Mouse (Mus musculus) MEL (cell line): ENCODE data around the gene A730071L15Rik. TPM values are rescaled to one million over a fixed set of nuclear protein-coding genes. Genes with fewer than 3 reads are reported as not detected.
A peak's percentile ranks its signal among the peaks of the same experiment; 100 is the strongest.

ENCODE experiments used
- DNase-seq: peaks from one replicate; pipeline ENCODE4 v3.0.0; 2011; ENCODE audit warnings: low read depth, low spot score
- H3K27ac ChIP-seq: 2 replicates; pipeline ENCODE4 v1.5.1; 2012; ENCODE audit warnings: low read depth, mild to moderate bottlenecking, control low read depth, low read length, moderate library complexity; ENCODE audit not compliant: control insufficient read depth
- H3K27me3 ChIP-seq, 2 experiments: fragments of 150-350 bp in 1 of 2; sonication (generic) in 1 of 2; 2 replicates each; pipeline ENCODE4 v1.6.1; 2012; ENCODE audit warnings: low read length in 2 of 2, mild to moderate bottlenecking in 2 of 2, improper control_type of control experiment in 1 of 2, moderate library complexity in 1 of 2; ENCODE audit not compliant: insufficient read depth in 2 of 2, control insufficient read depth in 1 of 2
- H3K36me3 ChIP-seq, 2 experiments: 2 replicates each; pipeline ENCODE4 v1.6.1; 2012 to 2014; ENCODE audit warnings: low read length in 2 of 2, improper control_type of control experiment in 1 of 2, inconsistent platforms in 1 of 2, mild to moderate bottlenecking in 1 of 2; ENCODE audit not compliant: insufficient read depth in 2 of 2, control insufficient read depth in 1 of 2
- H3K4me1 ChIP-seq, 2 experiments: fragments of 150-350 bp in 1 of 2; sonication (generic) in 1 of 2; 2 replicates each; pipeline ENCODE4 v1.6.1; 2012; ENCODE audit warnings: low read length in 2 of 2, improper control_type of control experiment in 1 of 2, mild to moderate bottlenecking in 1 of 2; ENCODE audit not compliant: insufficient read depth in 2 of 2, control insufficient read depth in 1 of 2
- H3K4me3 ChIP-seq, 2 experiments: fragments of 150-350 bp in 1 of 2; sonication (generic) in 1 of 2; 2 replicates each; pipeline ENCODE4 v1.5.1; 2012; ENCODE audit warnings: low read depth in 2 of 2, low read length in 2 of 2, mild to moderate bottlenecking in 2 of 2, moderate library complexity in 2 of 2, control low read depth in 1 of 2, improper control_type of control experiment in 1 of 2; ENCODE audit not compliant: control insufficient read depth in 1 of 2, insufficient read depth in 1 of 2
- H3K79me2 ChIP-seq: 2 replicates; pipeline ENCODE4 v1.6.1; 2012; ENCODE audit warnings: mild to moderate bottlenecking, low read length, moderate library complexity; ENCODE audit not compliant: control insufficient read depth, poor library complexity, insufficient read depth
- H3K9ac ChIP-seq: 2 replicates; pipeline ENCODE4 v1.6.1; 2012; ENCODE audit warnings: low read depth, mild to moderate bottlenecking, control low read depth, low read length, moderate library complexity; ENCODE audit not compliant: control insufficient read depth, poor library complexity, severe bottlenecking
- H3K9me3 ChIP-seq: fragments of 150-350 bp; sonication (generic); replicated peaks from 2 replicates; pipeline ENCODE4 v1.6.1; 2012; ENCODE audit warnings: mild to moderate bottlenecking, low read length, improper control_type of control experiment, moderate library complexity; ENCODE audit not compliant: insufficient read depth
- CHD1 ChIP-seq: IDR thresholded peaks from 2 replicates; pipeline ENCODE4 v1.6.1; 2012; ENCODE audit warnings: low read depth, mild to moderate bottlenecking, inconsistent platforms, low read length, improper control_type of control experiment
- CTCF ChIP-seq, 3 experiments: IDR thresholded peaks in 2 of 3; conservative IDR thresholded peaks in 1 of 3; 2 replicates each; pipeline ENCODE4 v1.5.1; 2011 to 2012; ENCODE audit warnings: low read length in 3 of 3, low read depth in 2 of 3, mild to moderate bottlenecking in 2 of 3, improper control_type of control experiment in 1 of 3, inconsistent platforms in 1 of 3, mixed read lengths in 1 of 3, moderate library complexity in 1 of 3; ENCODE audit not compliant: control insufficient read depth in 1 of 3, insufficient read depth in 1 of 3, poor library complexity in 1 of 3, severe bottlenecking in 1 of 3
- E2F4 ChIP-seq: IDR thresholded peaks from 2 replicates; pipeline ENCODE4 v1.6.1; 2011; ENCODE audit warnings: low read depth, low read length, improper control_type of control experiment, borderline replicate concordance
- ELF1 ChIP-seq: IDR thresholded peaks from 2 replicates; pipeline ENCODE4 v1.6.1; 2014; ENCODE audit warnings: low read depth, mild to moderate bottlenecking, inconsistent platforms, low read length, improper control_type of control experiment, moderate library complexity
- ETS1 ChIP-seq: IDR thresholded peaks from 2 replicates; pipeline ENCODE4 v1.6.1; 2012; ENCODE audit warnings: low read depth, mild to moderate bottlenecking, inconsistent platforms, low read length, improper control_type of control experiment, moderate library complexity
- GABPA ChIP-seq: IDR thresholded peaks from 2 replicates; pipeline ENCODE4 v1.6.1; 2012; ENCODE audit warnings: low read depth, mild to moderate bottlenecking, inconsistent platforms, low read length, improper control_type of control experiment, moderate library complexity
- GATA1 ChIP-seq: IDR thresholded peaks from 2 replicates; pipeline ENCODE4 v1.6.1; 2011; ENCODE audit warnings: low read depth, low read length, improper control_type of control experiment
- HCFC1 ChIP-seq: IDR thresholded peaks from 2 replicates; pipeline ENCODE4 v1.6.1; 2012; ENCODE audit warnings: low read depth, mild to moderate bottlenecking, inconsistent platforms, low read length, improper control_type of control experiment, moderate library complexity
- JUND ChIP-seq: IDR thresholded peaks from 2 replicates; pipeline ENCODE4 v1.6.1; 2011; ENCODE audit warnings: low read depth, mild to moderate bottlenecking, improper control_type of control experiment, low read length
- KAT2A ChIP-seq: conservative IDR thresholded peaks from 2 replicates; pipeline ENCODE4 v1.6.1; 2012; ENCODE audit warnings: low read depth, low read length, improper control_type of control experiment, inconsistent platforms
- MAX ChIP-seq: IDR thresholded peaks from 2 replicates; pipeline ENCODE4 v1.6.1; 2011; ENCODE audit warnings: low read length, improper control_type of control experiment
- MAZ ChIP-seq: IDR thresholded peaks from 2 replicates; pipeline ENCODE4 v1.6.1; 2012; ENCODE audit warnings: low read depth, mild to moderate bottlenecking, inconsistent platforms, low read length, improper control_type of control experiment
- MEF2A ChIP-seq: IDR thresholded peaks from 2 replicates; pipeline ENCODE4 v1.6.1; 2014; ENCODE audit warnings: low read depth, mild to moderate bottlenecking, inconsistent platforms, low read length, improper control_type of control experiment; ENCODE audit not compliant: poor library complexity, insufficient replicate concordance, severe bottlenecking; ENCODE audit errors: extremely low read depth
- MYB ChIP-seq: IDR thresholded peaks from 2 replicates; pipeline ENCODE4 v1.6.1; 2011; ENCODE audit warnings: mild to moderate bottlenecking, low read depth, low read length, improper control_type of control experiment
- MYC ChIP-seq: IDR thresholded peaks from 2 replicates; pipeline ENCODE4 v1.6.1; 2011; ENCODE audit warnings: low read depth, mild to moderate bottlenecking, low read length, improper control_type of control experiment, moderate library complexity
- NELFE ChIP-seq: IDR thresholded peaks from 2 replicates; pipeline ENCODE4 v1.6.1; 2011; ENCODE audit warnings: low read depth, low read length, improper control_type of control experiment
- NRF1 ChIP-seq: IDR thresholded peaks from 2 replicates; pipeline ENCODE4 v1.6.1; 2014; ENCODE audit warnings: low read depth, mild to moderate bottlenecking, inconsistent platforms, low read length, improper control_type of control experiment, moderate library complexity; ENCODE audit not compliant: poor library complexity, insufficient read depth, severe bottlenecking
- POLR2A ChIP-seq, 2 experiments: IDR thresholded peaks; 2 replicates each; pipeline ENCODE4 v1.6.1; 2011 to 2012; ENCODE audit warnings: low read length in 2 of 2, mild to moderate bottlenecking in 2 of 2, control low read depth in 1 of 2, improper control_type of control experiment in 1 of 2, low read depth in 1 of 2, moderate library complexity in 1 of 2; ENCODE audit not compliant: control insufficient read depth in 1 of 2, insufficient read depth in 1 of 2, poor library complexity in 1 of 2
- POLR2AphosphoS2 ChIP-seq: IDR thresholded peaks from 2 replicates; pipeline ENCODE4 v1.6.1; 2011; ENCODE audit warnings: low read length, improper control_type of control experiment
- SMC3 ChIP-seq: IDR thresholded peaks from 2 replicates; pipeline ENCODE4 v1.6.1; 2011; ENCODE audit warnings: low read depth, low read length, improper control_type of control experiment
- TAL1 ChIP-seq: IDR thresholded peaks from 2 replicates; pipeline ENCODE4 v1.6.1; 2012; ENCODE audit warnings: mild to moderate bottlenecking, inconsistent platforms, low read length, moderate library complexity, mixed read lengths
- TBP ChIP-seq: IDR thresholded peaks from 2 replicates; pipeline ENCODE4 v1.8.0; 2011; ENCODE audit warnings: low read depth, low read length, improper control_type of control experiment
- TCF12 ChIP-seq: IDR thresholded peaks from 2 replicates; pipeline ENCODE4 v1.6.1; 2014; ENCODE audit warnings: low read depth, mild to moderate bottlenecking, inconsistent platforms, low read length, improper control_type of control experiment, moderate library complexity
- USF1 ChIP-seq: IDR thresholded peaks from 2 replicates; pipeline ENCODE4 v1.6.1; 2014; ENCODE audit warnings: low read depth, mild to moderate bottlenecking, inconsistent platforms, low read length, improper control_type of control experiment, moderate library complexity
- USF2 ChIP-seq, 2 experiments: IDR thresholded peaks; 2 replicates each; pipeline ENCODE4 v1.6.1; 2011 to 2012; ENCODE audit warnings: improper control_type of control experiment in 2 of 2, low read length in 2 of 2, borderline replicate concordance in 1 of 2, inconsistent platforms in 1 of 2, low read depth in 1 of 2, mild to moderate bottlenecking in 1 of 2; ENCODE audit not compliant: insufficient read depth in 1 of 2
- ZC3H11A ChIP-seq: IDR thresholded peaks from 2 replicates; pipeline ENCODE4 v1.6.1; 2012; ENCODE audit warnings: low read depth, mild to moderate bottlenecking, inconsistent platforms, low read length, improper control_type of control experiment
- ZKSCAN1 ChIP-seq: IDR thresholded peaks from 2 replicates; pipeline ENCODE4 v1.6.1; 2012; ENCODE audit warnings: low read depth, mild to moderate bottlenecking, inconsistent platforms, low read length, improper control_type of control experiment, moderate library complexity
- ZMIZ1 ChIP-seq: IDR thresholded peaks from 2 replicates; pipeline ENCODE4 v1.6.1; 2012; ENCODE audit warnings: low read depth, mild to moderate bottlenecking, inconsistent platforms, low read length, improper control_type of control experiment, moderate library complexity
- ZNF384 ChIP-seq: IDR thresholded peaks from 2 replicates; pipeline ENCODE4 v1.6.1; 2012; ENCODE audit warnings: low read depth, mild to moderate bottlenecking, inconsistent platforms, low read length, improper control_type of control experiment
- polyA plus RNA-seq, 2 experiments: library from polyadenylated mRNA; stranded (reverse) in 1 of 2; unstranded in 1 of 2; fragments of >175 nt in 1 of 2; fragments of >200 nt in 1 of 2; gene quantifications; 2 replicates each; pipeline versions ENCODE4 v1.2.1 to v1.2.4; 2012; ENCODE audit warnings: low replicate concordance in 2 of 2, low read depth in 1 of 2; ENCODE audit not compliant: insufficient read length in 2 of 2, insufficient read depth in 1 of 2, missing spikeins in 1 of 2
- total RNA-seq: library from RNA; depleted of rRNA; stranded (reverse); fragments of 300-350 nt; gene quantifications from 2 replicates; pipeline ENCODE4 v1.2.3, GENCODE M21; 2012

Gene A730071L15Rik
- total and polyA plus RNA-seq, 3 experiments, result 0.13 to 0.46 TPM; not detected in 1

DNA sequence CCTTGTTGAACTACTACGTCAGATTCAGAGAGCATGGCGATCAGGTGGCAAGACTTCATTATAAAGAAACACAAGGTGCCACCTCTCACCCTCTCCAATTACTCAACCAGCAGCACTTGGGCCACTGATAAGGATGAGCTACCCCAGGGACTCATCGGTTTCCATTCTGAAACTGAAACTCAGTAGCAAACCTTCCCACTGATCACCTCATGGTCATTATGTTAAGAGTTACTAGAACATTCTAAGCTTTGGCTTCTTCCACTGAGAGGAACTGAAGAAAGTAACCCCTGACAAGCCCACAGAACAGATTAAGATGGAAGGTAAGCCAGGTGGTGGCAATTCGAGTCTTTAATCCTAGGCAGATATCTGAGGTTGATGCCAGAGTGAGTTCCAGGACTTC, 1.4 kb upstream of the A730071L15Rik start:
- H3K79me2 ChIP-seq, result peaks cover 55% of the 10 kb centered on the region
- H3K36me3 ChIP-seq, result peaks cover 0 to 22% of the 10 kb centered on the region in 2 experiments; a peak in 3 of 4 replicates
- TF ChIP-seq MAX (no peak), SMC3 (no peak), POLR2A (IDR thresholded peaks at IDR 0.05; ENCODE audit: control insufficient read depth in 1 of 2, insufficient read depth in 1 of 2, low read depth in 1 of 2, low read length in 2 of 2, poor library complexity in 1 of 2) (no peak; a peak in 1 of 4 replicates), CTCF (IDR thresholded peaks at IDR 0.05 in 2 of 3, conservative IDR thresholded peaks at IDR 0.05 in 1 of 3; ENCODE audit: control insufficient read depth in 1 of 3, insufficient read depth in 1 of 3, low read depth in 2 of 3, low read length in 3 of 3, poor library complexity in 1 of 3, severe bottlenecking in 1 of 3) (no peak), ZMIZ1 (no peak), GATA1 (0 out of 2 replicates have a peak, but pooled peaks have one; percentile 18), JUND (no peak), ETS1 (no peak)
- no peaks in the 10 kb centered on the region for H3K9me3 ChIP-seq
- no peaks in the 10 kb centered on the region for H3K27me3 ChIP-seq
- no peak overlapping the region for H3K27ac ChIP-seq
- peaks cover 9 to 29% of the 10 kb centered on the region in 2 experiments for H3K4me1 ChIP-seq
- peak overlapping the region; percentile 18 to 58; a peak in 3 of 4 replicates for H3K4me3 ChIP-seq
- peak overlapping the region; percentile 20; the same call in 1 of the 2 replicates for H3K9ac ChIP-seq
- no peak for DNase-seq

DNA sequence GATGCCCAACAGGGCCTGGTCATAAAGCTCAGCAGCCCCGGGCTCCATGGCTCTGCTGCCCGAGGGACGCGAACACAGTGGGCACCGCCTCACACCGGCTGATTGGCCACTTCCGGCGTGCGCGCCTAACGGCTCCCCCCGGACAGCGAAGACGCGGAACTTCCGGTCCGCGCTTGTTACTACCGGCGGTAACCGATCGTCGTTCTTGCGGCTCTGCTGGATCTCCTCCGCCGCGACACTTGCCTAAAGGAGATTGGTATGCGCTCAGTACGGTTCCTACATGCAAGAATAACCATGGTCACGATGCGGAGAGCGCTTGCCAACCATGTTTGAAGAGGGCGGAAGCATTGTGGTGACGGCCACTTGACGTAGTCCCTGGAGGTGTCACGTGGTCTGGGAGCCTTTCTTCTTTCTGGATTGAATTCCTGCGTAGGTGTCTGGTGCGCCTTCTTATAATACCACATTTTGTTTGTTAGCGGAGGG, 299 bp downstream of the A730071L15Rik start, which contains the start of gene Nudcd3:
Gene Nudcd3, minus strand, starts transcription at position 329 of the 483 bp plus-strand sequence.
- Histone ChIP-seq H3K36me3 (peaks cover 0 to 20% of the 10 kb centered on the region in 2 experiments; a peak in 2 of 4 replicates), H3K4me3 (peak within 1 kb of the TSS; percentile 58 to 92), H3K4me1 (peaks cover 9 to 23% of the 10 kb centered on the region in 2 experiments), H3K27ac (peak within 1 kb of the TSS; percentile 97), H3K79me2 (peaks cover 43% of the 10 kb centered on the region), H3K9ac (peak within 1 kb of the TSS; percentile 91), H3K27me3 (peaks cover 0 to 3% of the 10 kb centered on the region in 2 experiments; a peak in 3 of 4 replicates), H3K9me3 (no peaks in the 10 kb centered on the region)
- DNase-seq, result peak; percentile 97
- TF ChIP-seq GATA1 (peak; percentile 15; the same call in 1 of the 2 replicates), ZNF384 (no peak), USF1 (peak; percentile 99), NELFE (peak; percentile 79), NRF1 (0 out of 2 replicates have a peak, but pooled peaks have one; percentile 33), TAL1 (no peak), E2F4 (no peak), KAT2A (peak; percentile 76; the same call in 1 of the 2 replicates), MAZ (no peak), TCF12 (peak; percentile 70), HCFC1 (peak; percentile 94), MYB (peak; percentile 82), ETS1 (peak; percentile 65; the same call in 1 of the 2 replicates), POLR2AphosphoS2 (peak; percentile 83), TBP (peak; percentile 84; the same call in 1 of the 2 replicates), GABPA (no peak), POLR2A (IDR thresholded peaks at IDR 0.05; ENCODE audit: control insufficient read depth in 1 of 2, insufficient read depth in 1 of 2, low read depth in 1 of 2, low read length in 2 of 2, poor library complexity in 1 of 2) (peak; percentile 54 to 89; a peak in 3 of 4 replicates), ELF1 (peak; percentile 96; the same call in 1 of the 2 replicates), ZKSCAN1 (no peak), ZMIZ1 (no peak), ZC3H11A (no peak), USF2 (IDR thresholded peaks at IDR 0.05; ENCODE audit: borderline replicate concordance in 1 of 2, insufficient read depth in 1 of 2, low read depth in 1 of 2, low read length in 2 of 2) (peak; percentile 83 to 92), CHD1 (no peak), MEF2A (no peak), MYC (peak; percentile 31; the same call in 1 of the 2 replicates), MAX (peak; percentile 98)
